Mouse (Mus musculus) yolk sac, embryonic 10.5 days (tissue): ENCODE results near the gene D10Jhu81e.
"Not testable (repeated sequence)": the region's sequence is repeated elsewhere in the genome, so short reads cannot be mapped to it uniquely, and the experiment has no call there.

Experiments used
- DNase-seq: peaks from one replicate; pipeline ENCODE4 v3.0.0-alpha.2; 2017; ENCODE audit warnings: low spot score

The D10Jhu81e gene

DNA sequence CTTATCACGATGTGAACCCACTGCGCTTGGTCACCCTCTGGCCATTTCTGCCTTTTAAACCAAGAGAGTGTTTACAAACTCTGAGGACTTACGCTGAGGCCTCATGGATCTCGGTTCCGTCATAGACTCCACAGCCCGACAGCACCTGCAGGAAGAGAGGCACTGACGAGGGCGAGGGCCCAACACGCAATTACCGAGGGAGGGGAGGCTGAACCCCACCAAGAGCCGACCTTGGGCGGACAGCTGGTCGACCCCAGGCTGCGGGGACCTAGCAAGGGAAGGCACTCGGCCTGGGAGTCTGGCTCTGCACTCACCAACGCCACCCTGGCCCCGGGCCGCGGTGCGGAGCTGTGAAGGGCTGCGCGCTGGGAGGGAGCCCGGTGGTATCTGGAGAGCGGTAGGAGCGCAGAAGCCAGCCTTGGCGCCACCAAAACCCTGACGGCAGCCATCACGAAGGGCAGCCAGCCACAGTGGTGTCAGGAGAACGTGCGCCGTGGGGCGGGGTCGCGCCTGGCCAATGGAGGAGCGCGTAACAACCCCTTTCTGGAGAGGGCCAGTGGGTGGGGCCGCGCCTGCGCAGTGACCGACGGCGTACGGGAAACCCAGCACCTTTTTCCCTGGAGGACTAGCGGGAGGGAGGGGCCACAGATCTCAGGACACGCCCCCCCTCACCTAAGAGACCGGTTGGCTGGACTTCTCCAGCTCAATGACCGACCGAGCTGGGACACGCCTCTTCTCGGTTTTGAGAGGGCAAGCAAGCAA lies at the start of gene D10Jhu81e:
TSS of gene D10Jhu81e (minus strand) at position 502 of the 762 bp plus-strand sequence.
- peak; percentile 99 for DNase-seq

DNA sequence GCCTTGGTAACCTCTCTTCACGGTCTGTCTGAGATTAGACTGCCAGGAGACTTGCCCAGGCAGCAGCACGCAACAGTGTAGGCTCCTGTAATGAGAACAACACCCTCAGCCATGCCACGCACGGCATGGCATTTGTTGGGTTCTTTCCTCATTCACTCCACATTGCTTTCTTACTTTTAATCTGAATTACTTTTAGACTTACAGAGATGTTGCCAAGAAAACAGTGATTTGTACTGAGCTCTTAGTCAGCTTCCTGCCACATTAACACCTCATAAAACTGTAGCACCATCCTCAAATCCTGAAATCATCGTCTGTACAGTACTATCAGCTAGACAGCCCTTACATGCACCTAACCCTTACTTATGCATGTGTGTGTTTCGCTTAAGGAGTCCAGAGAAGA lies 49.0 kb upstream of the D10Jhu81e start:
- DNase-seq, result no peak

DNA sequence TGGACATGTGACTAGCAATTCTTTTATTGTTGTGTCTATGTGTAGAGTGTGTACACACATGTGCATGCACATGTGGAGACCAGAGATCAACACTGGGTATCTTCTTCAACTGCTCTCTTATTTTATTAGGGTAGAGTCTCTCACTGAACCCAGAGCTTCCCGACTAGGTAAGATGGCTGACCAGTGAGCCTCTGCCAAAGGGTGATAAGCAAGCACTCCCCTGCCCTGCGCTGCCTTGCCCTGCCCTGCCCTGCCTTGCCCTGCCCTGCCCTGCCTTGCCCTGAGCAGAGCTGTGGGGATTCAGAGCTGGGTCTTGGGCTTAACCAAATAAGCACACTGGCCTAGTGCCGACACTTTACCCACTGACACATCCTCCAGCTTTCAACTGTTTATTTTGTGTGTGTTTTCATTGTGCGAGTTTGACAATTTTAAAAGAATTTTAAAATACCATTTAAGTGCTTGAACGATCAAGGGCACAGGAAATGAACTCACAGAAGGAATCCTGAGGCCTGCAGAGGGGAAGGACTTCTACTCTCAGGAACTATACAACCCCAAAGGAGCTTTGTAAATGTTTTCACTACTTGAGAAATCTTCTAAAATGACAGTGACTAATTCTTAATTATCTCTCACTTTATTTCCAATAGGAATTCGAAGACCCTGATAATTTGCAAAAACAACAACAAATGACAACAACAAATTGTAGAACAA lies 46.9 kb upstream of the D10Jhu81e start:
- no peak for DNase-seq

DNA sequence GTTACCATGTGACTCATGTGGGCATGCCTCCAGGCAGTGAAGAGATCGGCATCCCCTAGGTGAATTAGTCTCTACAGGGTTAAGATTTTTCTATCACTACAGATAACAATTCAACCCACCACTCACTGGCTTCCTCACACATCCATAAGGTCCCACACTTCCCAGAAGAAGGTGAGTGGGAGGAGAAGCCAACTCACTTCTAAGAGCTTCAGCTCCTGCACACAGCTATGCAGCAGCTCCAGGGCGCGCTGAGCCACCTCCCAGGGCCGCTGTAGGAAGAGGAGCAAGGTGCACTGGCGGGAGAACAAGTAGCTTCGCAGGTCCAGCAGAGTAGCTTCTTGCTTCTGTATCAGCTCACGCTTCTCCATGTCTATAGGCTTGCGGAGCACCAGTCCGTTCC lies 44.8 kb upstream of the D10Jhu81e start:
- DNase-seq, result no peak

DNA sequence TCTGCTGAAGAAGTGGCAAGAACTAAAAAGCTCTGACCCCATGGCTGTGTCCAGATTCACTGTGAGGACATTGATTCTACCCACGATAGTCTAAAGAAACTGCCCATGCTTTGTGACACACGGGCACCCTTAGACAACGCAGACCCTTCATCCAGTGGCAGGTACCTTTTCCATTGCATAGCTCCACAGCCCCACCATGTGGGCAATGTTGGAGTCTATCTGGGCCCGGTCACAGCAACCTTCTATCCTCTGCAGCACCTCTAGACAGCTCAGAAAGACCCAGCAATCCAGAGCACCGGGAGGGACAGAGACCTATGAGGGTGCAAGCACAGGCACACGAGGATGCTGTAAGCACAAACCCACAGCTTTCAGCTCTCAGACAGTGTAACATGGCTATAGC lies 41.7 kb upstream of the D10Jhu81e start:
- DNase-seq, result no peak

DNA sequence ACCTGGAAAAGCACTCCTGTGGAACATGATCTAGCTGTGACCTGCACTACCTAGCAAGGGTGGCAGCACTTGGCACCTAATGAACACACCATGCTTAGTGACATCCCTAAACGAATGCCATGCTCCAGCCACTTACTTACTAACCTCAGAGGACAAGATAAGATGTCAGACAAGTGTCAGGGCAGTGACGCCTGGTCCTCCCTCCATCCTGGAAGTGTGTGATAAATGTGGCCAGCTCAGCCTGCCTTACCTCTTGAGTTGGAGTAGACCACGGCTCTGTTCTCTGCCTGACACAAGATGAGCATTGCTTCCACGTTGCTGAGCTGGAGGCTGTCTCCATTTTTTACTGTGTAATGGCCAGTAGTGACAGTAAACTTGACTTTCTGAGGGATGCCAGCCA lies 31.6 kb upstream of the D10Jhu81e start:
- DNase-seq, result no peak

DNA sequence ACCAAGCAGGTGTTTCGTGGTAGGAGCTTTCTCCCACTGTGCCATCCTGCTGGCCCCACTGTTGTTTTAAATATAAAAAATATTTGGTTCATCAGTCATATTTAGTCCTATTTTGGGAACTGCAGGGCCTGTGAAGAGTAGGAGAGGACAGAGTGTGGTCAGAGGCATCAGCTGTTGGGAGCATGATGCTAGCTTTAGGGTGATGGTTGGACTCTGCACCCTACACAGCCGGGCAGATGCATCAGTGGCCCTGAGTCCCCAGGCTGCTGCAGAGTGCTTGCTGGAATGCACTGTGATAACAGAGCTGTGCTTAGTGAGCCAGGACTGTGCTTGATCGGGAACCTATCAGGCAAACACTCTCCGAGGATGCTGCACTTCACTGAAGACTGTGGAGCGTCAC lies 23.4 kb upstream of the D10Jhu81e start:
- no peak for DNase-seq

DNA sequence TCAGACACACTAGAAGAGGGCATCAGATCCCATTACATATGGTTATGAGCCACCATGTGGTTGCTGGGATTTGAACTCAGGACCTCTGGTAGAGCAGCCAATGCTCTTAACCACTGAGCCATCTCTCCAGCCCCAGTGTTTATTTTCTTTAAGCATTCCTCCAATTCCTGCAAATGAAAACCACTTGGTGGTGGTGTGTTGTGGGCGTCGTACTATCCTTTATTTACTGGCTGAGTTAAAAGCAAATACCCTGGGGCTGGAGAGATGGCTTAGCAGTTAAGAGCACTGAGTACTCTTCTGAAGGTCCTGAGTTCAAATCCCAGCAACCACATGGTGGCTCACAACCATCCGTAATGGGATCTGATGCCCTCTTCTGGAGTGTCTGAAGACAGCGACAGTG lies 16.5 kb upstream of the D10Jhu81e start:
- not testable (repeated sequence) for DNase-seq

DNA sequence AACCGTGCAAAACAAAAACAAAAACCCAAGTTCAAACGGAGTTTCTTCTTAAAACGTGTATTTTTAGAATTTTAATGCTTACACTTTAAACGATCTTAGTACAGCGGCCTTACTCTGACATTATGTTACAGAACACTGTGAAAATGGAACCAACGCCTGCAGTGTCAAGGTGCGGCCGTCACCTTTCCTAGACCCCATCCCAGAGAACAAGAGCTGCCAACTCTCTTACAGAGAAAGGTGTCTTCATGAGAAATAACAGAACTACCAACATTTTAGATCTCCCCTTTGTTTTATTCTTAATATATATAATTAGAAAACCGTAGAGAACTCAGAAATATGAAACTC lies 15.8 kb upstream of the D10Jhu81e start:
- DNase-seq, result no peak

DNA sequence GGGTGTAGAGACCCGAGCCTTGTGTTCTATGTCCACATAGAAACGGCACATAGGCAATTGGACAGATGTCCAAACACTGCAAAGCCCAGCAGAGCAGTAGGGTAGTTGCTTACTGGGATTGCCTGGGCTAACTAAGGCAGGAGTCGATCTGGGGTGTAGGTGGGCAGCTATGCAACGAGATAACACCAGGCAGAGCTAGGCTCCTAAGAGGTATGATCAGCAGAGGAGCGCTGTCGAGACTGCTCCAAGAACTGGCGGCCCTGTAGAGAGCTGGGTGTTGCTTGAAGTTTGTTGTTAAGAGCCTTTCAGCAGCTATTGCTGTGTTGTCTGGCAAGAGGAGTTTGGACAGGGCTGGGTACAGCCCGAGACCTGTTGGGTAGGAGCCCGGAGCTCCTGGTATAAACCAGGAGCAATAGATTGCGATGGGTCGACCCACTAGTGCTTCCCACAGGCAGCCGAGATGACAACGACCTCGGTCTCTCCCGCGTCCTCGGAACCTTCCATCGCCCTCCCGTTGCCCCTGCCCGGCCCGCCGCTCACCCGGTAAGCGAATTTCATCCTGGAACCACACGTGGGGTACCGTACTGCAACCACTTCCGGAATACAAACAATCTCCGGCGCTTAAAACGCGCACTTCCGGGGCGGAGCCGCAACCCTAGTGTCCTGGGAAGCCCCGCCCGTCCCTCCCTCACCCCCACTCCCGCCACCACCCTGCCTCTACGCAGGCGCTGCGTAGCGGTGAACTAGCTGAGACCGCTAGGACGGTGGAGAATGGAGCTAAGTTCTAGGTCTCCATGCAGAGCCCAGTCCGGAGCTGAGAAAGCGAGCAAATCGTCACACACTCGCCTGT lies 15.2 kb upstream of the D10Jhu81e start, which contains the start of gene Pwp2:
TSS of gene Pwp2 (minus strand) at position 619 of the 850 bp plus-strand sequence.
- peak; percentile 90 for DNase-seq

DNA sequence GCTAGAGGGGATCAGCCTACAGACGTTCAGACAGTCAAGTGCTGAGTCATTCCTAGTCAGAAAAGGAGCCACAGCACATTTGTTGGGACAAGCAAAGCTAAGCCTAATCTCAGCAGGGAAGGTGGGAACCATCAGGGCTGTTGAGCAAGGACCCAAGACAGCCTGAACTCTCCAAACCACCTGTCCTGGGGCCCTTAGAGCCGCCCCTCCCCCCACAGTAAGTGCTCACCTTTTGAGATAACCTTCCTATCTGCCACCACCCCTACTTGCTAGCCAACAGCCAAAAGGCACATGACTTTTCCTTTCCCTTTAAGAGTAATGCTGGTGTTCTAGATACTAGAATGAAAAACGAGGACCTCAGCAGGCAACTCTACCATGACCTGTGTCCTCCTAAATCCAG lies 14.0 kb upstream of the D10Jhu81e start:
- DNase-seq, result peak; percentile 53

DNA sequence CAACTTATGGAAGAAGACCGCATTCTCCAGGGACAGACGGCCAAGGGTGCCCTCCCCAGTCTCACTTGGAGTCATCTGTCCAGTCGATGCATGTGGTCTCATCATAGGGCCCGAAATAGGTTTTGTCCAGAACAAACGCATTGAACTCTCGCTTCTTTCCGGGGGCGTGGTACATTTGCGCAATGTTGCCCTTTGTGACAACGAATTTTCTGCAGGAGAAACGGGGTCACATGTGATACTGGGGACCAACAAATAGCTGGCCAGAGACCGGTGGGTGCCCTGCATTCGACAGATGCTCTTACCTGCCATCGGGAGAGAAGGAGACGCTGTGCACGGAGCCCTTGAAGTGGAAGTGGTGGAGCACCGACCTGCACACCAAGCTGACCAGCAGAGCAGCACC lies 12.7 kb upstream of the D10Jhu81e start:
- DNase-seq, result no peak

DNA sequence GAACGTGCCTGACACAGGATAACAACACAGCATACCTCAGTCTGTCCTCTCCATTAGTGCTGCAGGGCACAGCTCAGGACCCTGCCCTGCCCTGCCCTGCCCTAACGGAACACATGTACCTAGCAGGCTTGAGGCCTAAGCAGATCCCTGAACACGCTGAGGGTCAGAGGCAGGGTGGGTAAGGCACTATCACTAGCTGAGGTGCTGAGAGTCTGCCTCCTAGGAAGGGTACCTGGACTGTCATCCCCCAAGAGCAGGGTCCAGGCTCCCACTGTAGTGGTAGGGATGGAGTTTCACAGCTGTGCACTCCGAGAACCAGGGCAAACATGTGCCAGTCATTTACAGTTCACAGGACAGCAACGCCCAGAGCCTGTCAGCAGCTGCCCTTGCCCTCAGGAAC lies 4.9 kb upstream of the D10Jhu81e start:
- no peak for DNase-seq

DNA sequence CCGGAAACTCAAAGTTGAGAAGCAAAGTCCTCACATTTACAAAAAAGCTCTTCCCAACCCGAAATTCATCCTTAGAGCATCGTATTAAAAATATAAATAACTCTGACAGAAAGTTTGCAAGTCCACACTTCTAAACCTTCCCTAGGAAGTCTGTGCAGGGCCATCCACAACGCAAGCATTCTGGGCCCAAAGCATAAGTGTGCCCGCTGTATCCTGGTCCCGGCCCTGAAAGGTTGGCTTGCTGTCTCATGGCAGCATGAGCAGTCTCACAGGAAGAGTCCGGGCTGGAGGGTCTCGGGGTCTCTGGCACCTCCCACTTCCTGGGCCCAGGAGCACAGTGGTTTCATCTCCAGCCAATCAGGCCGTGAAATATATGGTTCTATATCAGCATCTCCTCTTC lies 2.0 kb upstream of the D10Jhu81e start:
- no peak for DNase-seq

DNA sequence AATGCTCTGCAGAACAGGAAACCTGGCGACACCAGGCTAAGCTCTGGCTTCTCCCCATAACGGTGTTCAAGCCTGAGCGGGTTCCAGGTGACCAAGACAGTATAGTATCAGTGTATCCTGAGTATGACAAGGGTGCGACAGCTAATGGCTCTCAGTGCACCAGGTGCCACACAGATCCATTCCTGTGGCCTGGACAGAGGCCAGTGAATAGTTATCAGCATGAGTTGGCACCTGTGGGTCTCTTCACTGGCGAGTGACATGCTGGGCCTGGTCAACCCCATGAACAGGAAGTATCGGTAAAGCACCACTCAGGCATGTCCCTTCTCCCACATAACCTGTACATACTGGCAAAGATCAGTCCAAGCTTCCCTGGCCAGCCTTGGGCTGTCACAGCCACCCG lies 1.5 kb upstream of the D10Jhu81e start:
- DNase-seq, result no peak

DNA sequence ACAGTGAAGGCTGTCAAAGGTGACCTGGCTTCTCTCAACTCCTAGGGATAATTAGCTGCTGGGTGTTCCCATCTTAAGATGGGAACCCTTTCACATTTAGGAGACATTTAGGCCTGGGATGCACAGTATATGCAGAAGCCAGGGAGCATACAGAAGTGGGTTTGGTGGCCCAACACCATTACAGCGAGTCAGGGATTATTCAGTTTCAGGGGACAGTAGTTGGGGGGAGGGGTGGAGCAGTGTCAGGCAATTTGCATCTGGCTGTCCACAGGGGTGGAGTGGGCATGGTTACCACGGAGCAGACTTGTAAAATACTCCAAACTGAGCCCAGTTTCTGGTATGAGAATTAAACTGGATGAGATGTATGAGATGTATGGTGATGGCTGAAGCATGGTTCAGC lies 863 bp upstream of the D10Jhu81e start:
- DNase-seq, result no peak

DNA sequence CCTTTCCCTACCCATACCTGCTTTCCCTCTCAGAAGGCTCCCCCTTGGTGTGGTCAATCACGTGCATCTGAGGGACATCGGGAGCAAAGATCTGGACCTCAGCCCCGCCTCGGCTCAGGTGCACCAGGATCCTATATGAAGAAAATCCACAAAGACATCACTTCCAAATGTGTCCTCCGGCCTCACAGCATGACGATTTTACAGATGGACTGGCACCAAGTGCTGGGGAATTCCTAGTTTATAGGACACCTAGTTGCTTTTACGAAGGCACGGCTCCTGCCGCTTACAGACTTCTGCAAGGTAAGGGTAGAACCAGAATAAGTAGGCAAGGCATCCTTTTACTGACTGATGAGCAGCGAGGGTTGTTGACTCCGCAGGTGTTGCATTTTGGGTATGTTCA lies 790 bp downstream of the D10Jhu81e start:
- no peak for DNase-seq

DNA sequence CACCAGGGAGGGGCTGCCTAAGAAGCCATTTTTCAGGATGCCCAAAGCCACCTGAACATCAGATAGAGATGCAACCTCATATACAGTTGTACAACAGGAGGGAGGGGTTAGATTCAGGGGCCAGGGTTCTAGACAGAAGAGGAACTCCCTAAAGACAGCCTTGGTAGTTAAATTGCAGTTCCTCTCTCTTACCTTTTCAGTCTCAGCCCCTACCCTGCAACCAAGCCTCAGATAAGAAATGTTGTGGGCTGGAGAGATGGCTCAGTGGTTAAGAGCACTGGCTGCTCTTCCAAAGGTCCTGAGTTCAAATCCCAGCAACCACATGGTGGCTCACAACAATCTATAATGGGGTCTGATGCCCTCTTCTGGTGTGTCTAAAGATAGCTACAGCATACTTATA lies 1.8 kb downstream of the D10Jhu81e start:
- DNase-seq, result no peak

DNA sequence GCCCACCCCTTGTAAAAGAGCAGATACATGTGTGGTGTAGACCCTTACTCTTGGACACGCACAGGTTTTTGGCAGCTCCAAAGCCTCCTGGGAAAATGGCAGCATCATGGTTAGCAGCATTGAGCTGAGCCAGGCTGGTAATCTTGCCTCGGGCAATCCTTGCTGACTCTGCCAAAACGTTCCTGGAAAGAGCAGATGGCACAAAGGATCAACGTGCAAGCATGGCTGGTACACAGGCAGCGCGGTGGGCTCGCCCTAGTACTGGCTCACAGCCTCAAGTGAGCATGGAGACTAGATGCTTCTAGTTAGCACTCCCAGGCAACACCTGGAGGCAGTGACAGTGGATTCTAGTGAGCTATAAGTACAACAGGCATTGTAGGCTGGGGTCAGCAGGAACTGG lies 2.2 kb downstream of the D10Jhu81e start:
- DNase-seq, result no peak

DNA sequence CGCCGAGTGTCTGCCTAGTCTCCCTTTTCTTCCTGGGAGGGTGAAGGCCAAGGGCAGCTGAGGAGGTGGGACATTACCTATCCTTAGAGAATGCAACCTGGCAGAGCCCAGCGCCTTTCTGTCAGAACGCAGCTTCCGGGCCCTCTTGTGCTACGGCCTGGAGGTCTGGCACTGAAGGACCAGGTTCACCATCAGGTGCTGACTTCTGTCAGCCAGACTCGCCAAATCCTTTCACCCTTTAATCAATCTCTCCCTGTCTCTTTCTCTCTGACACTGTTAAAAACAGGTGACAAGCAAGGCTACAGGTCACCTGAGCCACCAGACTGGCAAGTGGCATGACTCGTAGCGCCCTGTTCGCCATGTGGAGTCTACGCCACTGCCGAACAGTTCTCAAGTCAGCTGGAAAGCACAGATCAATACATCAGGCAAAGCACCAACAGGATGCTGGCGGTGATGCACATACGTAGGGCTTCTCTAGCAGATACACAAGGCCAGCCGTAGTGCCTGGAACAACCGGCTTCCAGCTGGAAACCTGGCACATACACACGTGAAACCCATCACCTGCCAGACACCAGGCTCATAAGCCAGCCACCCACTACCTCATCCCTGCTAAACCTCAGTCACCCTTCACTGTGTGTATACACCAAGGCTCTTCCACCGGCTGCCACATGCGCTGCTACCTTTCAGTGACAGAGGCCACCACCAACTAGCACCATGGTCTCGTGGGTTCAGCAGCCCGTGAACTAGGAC lies 4.2 kb downstream of the D10Jhu81e start:
- DNase-seq, result no peak

DNA sequence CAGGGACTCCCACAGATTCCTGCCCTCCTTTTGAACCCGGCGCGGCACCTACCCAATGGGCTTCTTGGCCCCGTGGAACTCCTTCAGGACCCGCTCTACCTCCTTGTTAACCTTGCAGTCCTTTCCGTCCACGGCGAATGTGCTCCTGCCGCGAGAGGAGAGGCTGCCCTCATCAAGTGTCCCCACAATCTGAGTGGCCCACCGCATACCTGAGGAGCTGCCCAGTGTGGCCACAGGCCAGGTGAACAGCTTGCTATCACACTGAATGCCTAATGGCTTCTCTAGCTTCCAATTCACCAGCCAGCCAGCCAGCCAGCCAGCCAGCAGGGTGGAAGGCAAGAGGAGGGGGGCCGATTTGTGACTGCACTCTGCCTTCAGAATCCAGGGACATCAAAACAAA lies 4.8 kb downstream of the D10Jhu81e start:
- DNase-seq, result no peak

DNA sequence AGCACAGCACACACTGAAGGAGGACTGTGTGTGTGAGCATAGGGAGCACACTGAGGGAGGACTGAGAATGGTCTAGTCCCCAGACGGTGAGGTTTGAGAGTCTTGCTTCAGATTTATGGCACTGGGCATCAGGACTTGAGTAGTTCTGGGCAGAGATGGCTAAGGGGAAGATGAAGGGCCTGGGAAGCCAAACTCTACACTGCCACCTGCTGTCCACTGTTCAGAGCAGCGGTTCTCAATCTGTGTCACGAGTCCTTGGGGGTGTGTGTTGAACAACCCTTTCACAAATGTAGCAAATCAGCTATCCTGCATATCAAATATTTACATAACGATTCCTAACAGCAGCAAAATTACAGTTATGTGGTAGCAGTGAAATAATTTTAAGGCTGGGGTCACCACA lies 5.7 kb downstream of the D10Jhu81e start:
- peak; percentile 47 for DNase-seq
